Mouse (Mus musculus) retina, embryonic 14.5 days (tissue): ENCODE measurements at regions not wholly inside any gene's neighbourhood (a gene's known extent, or its start where the extent isn't known, plus 50 kb on each side); places are given as distances from the start of the nearest gene placed in this dataset.

Experiments used
- DNase-seq: peaks from one replicate; pipeline ENCODE4 v3.0.0-alpha.2; 2015; ENCODE audit warnings: low spot score

- peak; percentile 0 for DNase-seq
These were observed 52.7 kb upstream of the Btbd35f27 start for GRCm38 (mm10) chrX:4899187-4899586.
